Mouse (Mus musculus) heart, embryonic 10.5 days (tissue): ENCODE data around the gene Arnt. TPM values are rescaled to one million over a fixed set of nuclear protein-coding genes. Genes with fewer than 3 reads are reported as not detected.
"Not testable (repeated sequence)": the region's sequence is repeated elsewhere in the genome, so short reads cannot be mapped to it uniquely, and the experiment has no call there.

Experiments
- DNase-seq: peaks from one replicate; pipeline ENCODE4 v3.0.0-alpha.2; 2017; ENCODE audit warnings: low spot score
- H3K27ac ChIP-seq: fragments of 300-500 bp; sonication (generic); 2 replicates; pipeline ENCODE4 v1.5.1; 2016; ENCODE audit warnings: mild to moderate bottlenecking
- H3K27me3 ChIP-seq: fragments of 300-500 bp; sonication (generic); 2 replicates; pipeline ENCODE4 v1.6.1; 2016; ENCODE audit warnings: mild to moderate bottlenecking; ENCODE audit not compliant: poor library complexity, insufficient read depth, severe bottlenecking
- H3K36me3 ChIP-seq: fragments of 300-500 bp; sonication (generic); 2 replicates; pipeline ENCODE4 v1.6.1; 2016; ENCODE audit warnings: mild to moderate bottlenecking, moderate library complexity
- H3K4me1 ChIP-seq: fragments of 300-500 bp; sonication (generic); 2 replicates; pipeline ENCODE4 v1.6.1; 2016; ENCODE audit warnings: mild to moderate bottlenecking
- H3K4me3 ChIP-seq: fragments of 300-500 bp; sonication (generic); 2 replicates; pipeline ENCODE4 v1.5.1; 2016; ENCODE audit warnings: mild to moderate bottlenecking, moderate library complexity
- H3K9me3 ChIP-seq: fragments of 300-500 bp; sonication (generic); 2 replicates; pipeline ENCODE4 v1.6.1; 2016; ENCODE audit warnings: mild to moderate bottlenecking, moderate library complexity
- WGBS: fragments of 180-500 bp; shearing (Covaris S2); methylation state at CpG from one replicate; pipeline ENCODE4 v1.1.7; 2016; 5-methylcytosine and 5-hydroxymethylcytosine counted together
- polyA plus RNA-seq: library from polyadenylated mRNA; unstranded; fragments of >200 nt; fragmentation: Nextera tagmentation; extraction: Ambion mirVana; gene quantifications from 2 replicates; pipeline ENCODE4 v1.2.1, GENCODE M21; 2016

Arnt gene
- 30.1 and 32.8 TPM in 2 replicates for polyA plus RNA-seq

GRCm38 (mm10) chr3:95434136-95434982 is at the start of gene Arnt:
Arnt (plus strand) TSS chr3:95434388.
- Histone ChIP-seq H3K36me3 (peaks cover 24% of the 10 kb centered on the region), H3K4me3 (peak within 1 kb of the TSS; percentile 93), H3K27ac (peak within 1 kb of the TSS; percentile 97), H3K4me1 (peaks cover 5% of the 10 kb centered on the region; the same call in 1 of the 2 replicates), H3K27me3 (no peaks in the 10 kb centered on the region), H3K9me3 (no peaks in the 10 kb centered on the region)
- DNase-seq = peak; percentile 99
- WGBS = under 1% methylated on average over 47 of the region's 47 CpGs

GRCm38 (mm10) chr3:95385401-95386075 is 48.6 kb upstream of the Arnt start:
- H3K4me1 ChIP-seq = no peaks in the 10 kb centered on the region
- no peaks in the 10 kb centered on the region for H3K36me3 ChIP-seq
- H3K27ac ChIP-seq = no peak overlapping the region
- no peaks in the 10 kb centered on the region for H3K27me3 ChIP-seq
- H3K9me3 ChIP-seq = no peaks in the 10 kb centered on the region
- WGBS = 87% methylated on average over 5 of the region's 5 CpGs
- no peak for DNase-seq
- no peak overlapping the region for H3K4me3 ChIP-seq

- H3K27ac ChIP-seq = no peak overlapping the region
- H3K9me3 ChIP-seq = no peaks in the 10 kb centered on the region
- WGBS = 81% methylated on average over 4 of the region's 4 CpGs
- H3K4me1 ChIP-seq = no peaks in the 10 kb centered on the region
- no peak for DNase-seq
- H3K4me3 ChIP-seq = no peak overlapping the region
- no peaks in the 10 kb centered on the region for H3K36me3 ChIP-seq
- H3K27me3 ChIP-seq = no peaks in the 10 kb centered on the region
These were observed 39.8 kb upstream of the Arnt start for GRCm38 (mm10) chr3:95394385-95394784.

GRCm38 (mm10) chr3:95402741-95403140 is 31.4 kb upstream of the Arnt start, which contains the start of gene 4930558C23Rik:
4930558C23Rik (minus strand) TSS chr3:95402841.
- Histone ChIP-seq H3K4me3 (no peak within 1 kb of the TSS), H3K27me3 (no peaks in the 10 kb centered on the region), H3K4me1 (no peaks in the 10 kb centered on the region), H3K9me3 (no peaks in the 10 kb centered on the region), H3K36me3 (no peaks in the 10 kb centered on the region), H3K27ac (no peak within 1 kb of the TSS)
- 89% methylated on average over 3 of the region's 3 CpGs for WGBS
- no peak for DNase-seq

GRCm38 (mm10) chr3:95407728-95408127 is 26.5 kb upstream of the Arnt start:
- no peak overlapping the region for H3K27ac ChIP-seq
- H3K27me3 ChIP-seq = no peaks in the 10 kb centered on the region
- no peak overlapping the region for H3K4me3 ChIP-seq
- WGBS = 85% methylated on average over 1 of the region's 1 CpGs
- no peak for DNase-seq
- H3K9me3 ChIP-seq = no peaks in the 10 kb centered on the region
- H3K36me3 ChIP-seq = no peaks in the 10 kb centered on the region
- no peaks in the 10 kb centered on the region for H3K4me1 ChIP-seq

- 96% methylated on average over 2 of the region's 2 CpGs for WGBS
- H3K4me1 ChIP-seq = no peaks in the 10 kb centered on the region
- no peaks in the 10 kb centered on the region for H3K9me3 ChIP-seq
These were observed 25.3 kb upstream of the Arnt start for GRCm38 (mm10) chr3:95408852-95409251.

GRCm38 (mm10) chr3:95412268-95412667 is 21.9 kb upstream of the Arnt start:
- H3K27ac ChIP-seq = no peak overlapping the region
- 78% methylated on average over 1 of the region's 1 CpGs for WGBS
- H3K4me1 ChIP-seq = no peaks in the 10 kb centered on the region

More at GRCm38 (mm10) chr3:95408852-95409251, 25.3 kb upstream of the Arnt start:
- Histone ChIP-seq H3K36me3 (no peaks in the 10 kb centered on the region), H3K4me3 (no peak overlapping the region), H3K27ac (no peak overlapping the region), H3K27me3 (no peaks in the 10 kb centered on the region)
- DNase-seq = no peak

GRCm38 (mm10) chr3:95417866-95418265 is 16.3 kb upstream of the Arnt start:
- H3K27me3 ChIP-seq = no peaks in the 10 kb centered on the region
- H3K9me3 ChIP-seq = no peaks in the 10 kb centered on the region
- no peak overlapping the region for H3K27ac ChIP-seq
- no peak overlapping the region for H3K4me3 ChIP-seq
- WGBS = 80% methylated on average over 6 of the region's 6 CpGs
- no peaks in the 10 kb centered on the region for H3K4me1 ChIP-seq
- DNase-seq = no peak
- no peaks in the 10 kb centered on the region for H3K36me3 ChIP-seq

More at GRCm38 (mm10) chr3:95412268-95412667, 21.9 kb upstream of the Arnt start:
- no peaks in the 10 kb centered on the region for H3K36me3 ChIP-seq
- no peak overlapping the region for H3K4me3 ChIP-seq
- H3K9me3 ChIP-seq = no peaks in the 10 kb centered on the region
- no peak for DNase-seq
- H3K27me3 ChIP-seq = no peaks in the 10 kb centered on the region

- not testable (repeated sequence) for H3K4me1 ChIP-seq, H3K27ac ChIP-seq, H3K36me3 ChIP-seq, H3K9me3 ChIP-seq, H3K4me3 ChIP-seq, H3K27me3 ChIP-seq, DNase-seq
- 89% methylated on average over 5 of the region's 5 CpGs for WGBS
These were observed 7.7 kb upstream of the Arnt start for GRCm38 (mm10) chr3:95426476-95426875.

- H3K9me3 ChIP-seq, H3K36me3 ChIP-seq, H3K4me1 ChIP-seq, H3K27me3 ChIP-seq, DNase-seq: not testable (repeated sequence)
- Histone ChIP-seq H3K27ac (peak overlapping the region; percentile 70; the same call in 1 of the 2 replicates), H3K4me3 (peak overlapping the region; percentile 53)
- 32% methylated on average over 11 of the region's 33 CpGs for WGBS
These were observed 6.9 kb upstream of the Arnt start for GRCm38 (mm10) chr3:95427117-95427890.

GRCm38 (mm10) chr3:95427891-95428238 is 6.3 kb upstream of the Arnt start:
- not testable (repeated sequence) for H3K36me3 ChIP-seq, H3K4me1 ChIP-seq, H3K9me3 ChIP-seq, H3K27me3 ChIP-seq, DNase-seq
- peak overlapping the region; percentile 53 for H3K4me3 ChIP-seq
- peak overlapping the region; percentile 70 for H3K27ac ChIP-seq
- WGBS = 18% methylated on average over 16 of the region's 21 CpGs

GRCm38 (mm10) chr3:95428423-95428822 is 5.8 kb upstream of the Arnt start:
- not testable (repeated sequence) for H3K9me3 ChIP-seq, H3K27me3 ChIP-seq, H3K4me3 ChIP-seq, H3K4me1 ChIP-seq, H3K27ac ChIP-seq, DNase-seq, H3K36me3 ChIP-seq
- WGBS = 64% methylated on average over 4 of the region's 11 CpGs
